Mouse (Mus musculus) ES-Bruce4 (cell line): Measurements from ENCODE around the gene Arhgap15. TPM values are rescaled to one million over a fixed set of nuclear protein-coding genes. Genes with fewer than 3 reads are reported as not detected.

Experiments
- H3K27ac ChIP-seq: 2 replicates; pipeline ENCODE4 v1.5.1; 2012; ENCODE audit warnings: low read length, inconsistent platforms; ENCODE audit not compliant: insufficient read depth
- H3K27me3 ChIP-seq: 2 replicates; pipeline ENCODE4 v1.6.1; 2012; ENCODE audit warnings: mild to moderate bottlenecking, low read length, inconsistent platforms; ENCODE audit not compliant: control insufficient read depth, poor library complexity, insufficient read depth, severe bottlenecking
- H3K36me3 ChIP-seq: 2 replicates; pipeline ENCODE4 v1.6.1; 2012; ENCODE audit warnings: inconsistent platforms, mild to moderate bottlenecking, low read length, moderate library complexity; ENCODE audit not compliant: control insufficient read depth, poor library complexity, insufficient read depth, severe bottlenecking
- H3K4me1 ChIP-seq: one replicate; pipeline ENCODE4 v1.8.1; 2011; ENCODE audit warnings: low read length; ENCODE audit not compliant: control insufficient read depth, insufficient read depth
- H3K4me3 ChIP-seq: 2 replicates; pipeline ENCODE4 v1.5.1; 2011; ENCODE audit warnings: low read depth, mild to moderate bottlenecking, low read length
- H3K9ac ChIP-seq: 2 replicates; pipeline ENCODE4 v1.6.1; 2012; ENCODE audit warnings: low read depth, mild to moderate bottlenecking, inconsistent platforms; ENCODE audit not compliant: poor library complexity, severe bottlenecking
- H3K9me3 ChIP-seq: replicated peaks from 2 replicates; pipeline ENCODE4 v1.6.1; 2012; ENCODE audit warnings: mild to moderate bottlenecking, low read length, inconsistent platforms; ENCODE audit not compliant: control insufficient read depth, poor library complexity, insufficient read depth, severe bottlenecking
- CTCF ChIP-seq: IDR thresholded peaks from one replicate; pipeline ENCODE4 v1.8.1; 2011; ENCODE audit warnings: low read depth, low read length
- EP300 ChIP-seq: IDR thresholded peaks from 2 replicates; pipeline ENCODE4 v1.6.1; 2011; ENCODE audit warnings: low read depth, low read length; ENCODE audit not compliant: insufficient read depth
- POLR2A ChIP-seq: IDR thresholded peaks from one replicate; pipeline ENCODE4 v1.8.1; 2011; ENCODE audit warnings: low read length; ENCODE audit not compliant: insufficient read depth
- polyA plus RNA-seq: library from polyadenylated mRNA; stranded (reverse); fragments of >200 nt; gene quantifications from 2 replicates; pipeline ENCODE4 v1.2.4, GENCODE M21; 2011; ENCODE audit warnings: low read depth; ENCODE audit not compliant: missing spikeins, insufficient read depth, insufficient read length

Arhgap15 gene
- polyA plus RNA-seq, 1 experiment, result not detected

- Histone ChIP-seq H3K36me3 (no peaks in the 10 kb centered on the region), H3K27me3 (no peaks in the 10 kb centered on the region), H3K4me1 (no peaks in the 10 kb centered on the region), H3K9me3 (no peaks in the 10 kb centered on the region), H3K4me3 (no peak overlapping the region), H3K9ac (no peak overlapping the region), H3K27ac (no peak overlapping the region)
- TF ChIP-seq CTCF (no peak), EP300 (no peak), POLR2A (no peak)
These were observed 264.8 kb downstream of the Arhgap15 start for GRCm38 (mm10) chr2:44013388-44013787.

GRCm38 (mm10) chr2:44016720-44017119, 268.1 kb downstream of the Arhgap15 start:
- Histone ChIP-seq H3K4me3 (no peak overlapping the region), H3K27ac (no peak overlapping the region), H3K27me3 (no peaks in the 10 kb centered on the region), H3K36me3 (no peaks in the 10 kb centered on the region), H3K9ac (no peak overlapping the region), H3K9me3 (no peaks in the 10 kb centered on the region), H3K4me1 (no peaks in the 10 kb centered on the region)
- TF ChIP-seq CTCF (no peak), POLR2A (no peak), EP300 (no peak)

GRCm38 (mm10) chr2:44017405-44018026, 268.9 kb downstream of the Arhgap15 start:
- Histone ChIP-seq H3K27ac (no peak overlapping the region), H3K36me3 (no peaks in the 10 kb centered on the region), H3K9me3 (no peaks in the 10 kb centered on the region), H3K9ac (no peak overlapping the region), H3K27me3 (no peaks in the 10 kb centered on the region), H3K4me1 (no peaks in the 10 kb centered on the region), H3K4me3 (no peak overlapping the region)
- TF ChIP-seq EP300 (no peak), POLR2A (no peak), CTCF (no peak)

DNA sequence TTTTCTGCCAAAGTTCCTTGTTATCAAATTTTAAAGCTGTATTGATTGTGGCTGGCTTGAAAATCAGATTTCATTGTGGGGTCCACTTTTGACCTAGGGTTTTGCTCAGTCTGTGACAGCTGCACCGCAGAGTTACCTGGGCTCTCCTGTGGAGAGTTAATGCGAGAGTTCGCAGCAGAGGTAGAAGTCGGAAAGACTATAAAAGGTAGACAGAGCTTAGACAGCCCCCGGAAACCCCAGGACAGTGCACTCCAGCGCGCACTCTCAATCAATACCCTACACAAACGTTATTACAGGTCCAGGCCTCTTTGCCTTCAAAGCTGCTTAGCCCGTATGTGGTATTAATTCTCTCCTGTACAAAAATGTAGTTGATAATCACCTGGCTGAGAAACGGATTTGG, 269.4 kb downstream of the Arhgap15 start:
- Histone ChIP-seq H3K36me3 (no peaks in the 10 kb centered on the region), H3K27ac (no peak overlapping the region), H3K4me1 (no peaks in the 10 kb centered on the region), H3K9ac (no peak overlapping the region), H3K27me3 (no peaks in the 10 kb centered on the region), H3K4me3 (no peak overlapping the region), H3K9me3 (no peaks in the 10 kb centered on the region)
- TF ChIP-seq EP300 (no peak), POLR2A (no peak), CTCF (no peak)

- Histone ChIP-seq H3K27me3 (no peaks in the 10 kb centered on the region), H3K9me3 (no peaks in the 10 kb centered on the region), H3K9ac (no peak overlapping the region), H3K27ac (no peak overlapping the region), H3K4me1 (no peaks in the 10 kb centered on the region), H3K4me3 (no peak overlapping the region), H3K36me3 (no peaks in the 10 kb centered on the region)
- no peak for TF ChIP-seq CTCF
- TF ChIP-seq POLR2A, result no peak
- no peak for TF ChIP-seq EP300
These were observed 276.1 kb downstream of the Arhgap15 start for GRCm38 (mm10) chr2:44024704-44025103.

DNA sequence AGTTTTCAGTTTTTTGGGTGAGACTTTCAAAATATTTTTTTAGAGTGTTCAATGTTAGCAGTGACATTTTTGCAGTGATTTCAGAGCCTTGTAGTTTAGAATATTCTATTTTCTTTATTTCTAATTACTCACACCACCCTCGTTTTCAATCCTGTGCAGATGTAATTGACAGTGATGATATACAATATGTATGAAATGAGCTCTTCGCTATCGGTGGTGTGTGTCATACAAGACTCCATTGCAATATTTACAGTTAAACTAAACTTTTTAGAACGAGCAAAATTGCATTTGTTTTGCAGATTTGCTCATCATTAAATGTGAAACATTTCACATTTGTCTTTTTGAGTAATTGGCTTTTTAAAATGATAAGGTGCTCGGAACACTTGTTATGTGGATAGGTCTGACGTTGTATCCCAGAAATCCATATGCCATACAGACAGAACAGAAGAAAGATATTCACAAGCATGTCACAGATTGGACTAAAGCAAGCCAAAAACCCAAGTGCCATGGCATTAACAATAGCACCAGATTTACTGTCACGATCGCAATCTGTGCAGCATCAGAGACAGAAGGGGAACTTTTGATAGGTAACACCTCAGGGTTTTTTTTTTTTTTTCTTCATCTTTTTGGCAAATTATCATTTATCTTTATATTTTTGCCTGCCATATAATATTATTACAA, 280.6 kb downstream of the Arhgap15 start:
- Histone ChIP-seq H3K27ac (no peak overlapping the region), H3K9ac (no peak overlapping the region), H3K27me3 (no peaks in the 10 kb centered on the region), H3K4me3 (no peak overlapping the region), H3K4me1 (no peaks in the 10 kb centered on the region), H3K9me3 (no peaks in the 10 kb centered on the region), H3K36me3 (no peaks in the 10 kb centered on the region)
- TF ChIP-seq EP300 (no peak), POLR2A (no peak), CTCF (no peak)
